Mouse (Mus musculus) B cell, adult 2 months (primary cell): ENCODE data around the gene Fdx1l.

Experiments used
- DNase-seq, 2 experiments: peaks; one replicate each; pipeline ENCODE4 v3.0.0; 2022

Fdx1l gene

GRCm38 (mm10) chr9:21026849-21027248 lies 46.6 kb downstream of the Fdx1l start:
- DNase-seq: no peak

DNA sequence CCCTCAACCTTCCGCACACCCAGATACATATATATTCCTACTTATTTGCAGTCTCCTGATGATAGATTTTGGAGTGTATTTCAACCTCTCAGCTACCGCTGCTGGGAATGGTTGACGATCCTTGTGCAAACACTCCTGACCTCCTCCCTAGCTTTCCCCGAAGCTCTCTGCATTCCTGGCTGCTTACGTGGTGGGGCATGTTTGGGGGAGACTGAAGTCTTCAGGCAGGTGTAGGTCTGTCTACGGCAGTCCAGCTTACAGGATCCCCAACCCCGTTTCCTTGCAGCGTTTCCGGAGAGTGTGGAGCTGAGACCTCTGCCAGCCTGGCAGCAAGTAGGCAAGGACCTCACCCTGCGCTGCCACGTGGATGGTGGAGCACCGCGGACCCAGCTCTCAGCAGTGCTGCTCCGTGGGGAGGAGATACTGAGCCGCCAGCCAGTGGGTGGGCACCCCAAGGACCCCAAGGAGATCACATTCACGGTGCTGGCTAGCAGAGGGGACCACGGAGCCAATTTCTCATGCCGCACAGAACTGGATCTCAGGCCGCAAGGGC lies 48.1 kb downstream of the Fdx1l start:
- no peak for DNase-seq

GRCm38 (mm10) chr9:21022726-21023125 lies 50.7 kb downstream of the Fdx1l start:
- no peak for DNase-seq

DNA sequence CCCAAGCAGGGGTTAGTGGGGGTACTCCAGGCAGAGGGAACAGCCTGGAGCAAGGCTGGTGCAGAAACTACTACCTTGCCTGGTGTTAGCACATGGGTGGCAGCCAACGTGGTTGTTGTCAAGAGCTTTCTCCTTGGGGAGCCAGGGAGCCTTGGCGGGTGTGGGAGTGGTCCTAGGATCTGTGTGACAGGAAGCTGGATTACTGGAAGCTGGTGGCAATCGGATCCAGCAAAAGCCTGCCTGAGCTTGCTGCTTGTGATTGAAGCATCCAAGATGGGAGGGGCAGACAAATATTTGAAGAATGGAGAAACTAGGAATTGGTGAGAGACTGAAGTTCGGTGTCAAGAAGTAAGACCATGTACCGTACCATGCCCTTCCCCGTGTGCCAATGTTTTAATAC lies 51.1 kb downstream of the Fdx1l start:
- DNase-seq: no peak

- no peak for DNase-seq
Measured at GRCm38 (mm10) chr9:21021363-21021762, 52.1 kb downstream of the Fdx1l start.

DNA sequence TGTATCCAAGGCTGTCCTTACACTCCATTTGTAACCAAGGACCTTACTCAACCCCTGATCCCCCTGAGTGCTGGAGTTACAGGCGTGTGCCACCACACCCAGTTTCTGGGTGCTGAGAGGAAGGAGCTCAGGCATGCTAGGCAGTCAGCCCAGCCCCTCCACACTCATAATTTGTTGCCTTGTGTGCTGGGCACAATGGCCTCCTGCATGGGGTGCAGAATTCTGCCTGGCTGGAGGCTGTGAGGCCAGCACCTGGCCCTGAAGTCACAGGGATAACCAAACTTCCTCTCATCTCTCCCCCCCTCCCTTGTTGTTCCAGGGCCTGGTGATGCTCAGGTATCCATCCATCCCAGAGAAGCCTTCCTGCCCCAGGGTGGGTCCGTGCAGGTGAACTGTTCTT lies 54.8 kb downstream of the Fdx1l start:
- no peak for DNase-seq
